Mouse (Mus musculus) midbrain, embryonic 12.5 days (tissue): ENCODE measurements around the gene Osm. TPM values are rescaled to one million over a fixed set of nuclear protein-coding genes. Genes with fewer than 3 reads are reported as not detected.

Source experiments
- polyA plus RNA-seq: library from polyadenylated mRNA; unstranded; fragments of >200 nt; fragmentation: Nextera tagmentation; extraction: Ambion mirVana; gene quantifications from 2 replicates; pipeline ENCODE4 v1.2.1, GENCODE M21; 2016

Osm gene
- polyA plus RNA-seq, 1 experiment from 2014 or later, result not detected

Other genes with a start within 250 kb of the Osm start
- not detected in 2 replicates for gene Sec14l4, start 205.0 kb upstream of the Osm start, polyA plus RNA-seq
- gene Sec14l3, start 171.6 kb upstream of the Osm start, polyA plus RNA-seq, result not detected in 2 replicates
- gene Mtfp1, start 141.0 kb upstream of the Osm start, polyA plus RNA-seq, result 5.3 and 5.9 TPM in 2 replicates
- 3.0 and 3.2 TPM in 2 replicates for gene Sec14l2, start 113.0 kb upstream of the Osm start, polyA plus RNA-seq
- gene Rnf215, start 101.2 kb upstream of the Osm start, polyA plus RNA-seq, result 36.8 and 37.5 TPM in 2 replicates
- gene Ccdc157, start 76.1 kb upstream of the Osm start, polyA plus RNA-seq, result 8.1 and 9.8 TPM in 2 replicates
- gene Sf3a1, start 76.1 kb upstream of the Osm start, polyA plus RNA-seq, result 83.3 and 85.2 TPM in 2 replicates
- 27.5 and 28.7 TPM in 2 replicates for gene Tbc1d10a, start 49.6 kb upstream of the Osm start, polyA plus RNA-seq
- gene Castor1, start 18.2 kb upstream of the Osm start, polyA plus RNA-seq, result 2.1 and 2.9 TPM in 2 replicates
- gene Lif, start 21.1 kb downstream of the Osm start, polyA plus RNA-seq, result 0.05 TPM in 1 of 2 replicates, not detected in the other
- gene Hormad2, start 204.7 kb downstream of the Osm start, polyA plus RNA-seq, result not detected in 2 replicates